7 mouse cellular contexts compared by ENCODE assay signal in the genomic region with DNA sequence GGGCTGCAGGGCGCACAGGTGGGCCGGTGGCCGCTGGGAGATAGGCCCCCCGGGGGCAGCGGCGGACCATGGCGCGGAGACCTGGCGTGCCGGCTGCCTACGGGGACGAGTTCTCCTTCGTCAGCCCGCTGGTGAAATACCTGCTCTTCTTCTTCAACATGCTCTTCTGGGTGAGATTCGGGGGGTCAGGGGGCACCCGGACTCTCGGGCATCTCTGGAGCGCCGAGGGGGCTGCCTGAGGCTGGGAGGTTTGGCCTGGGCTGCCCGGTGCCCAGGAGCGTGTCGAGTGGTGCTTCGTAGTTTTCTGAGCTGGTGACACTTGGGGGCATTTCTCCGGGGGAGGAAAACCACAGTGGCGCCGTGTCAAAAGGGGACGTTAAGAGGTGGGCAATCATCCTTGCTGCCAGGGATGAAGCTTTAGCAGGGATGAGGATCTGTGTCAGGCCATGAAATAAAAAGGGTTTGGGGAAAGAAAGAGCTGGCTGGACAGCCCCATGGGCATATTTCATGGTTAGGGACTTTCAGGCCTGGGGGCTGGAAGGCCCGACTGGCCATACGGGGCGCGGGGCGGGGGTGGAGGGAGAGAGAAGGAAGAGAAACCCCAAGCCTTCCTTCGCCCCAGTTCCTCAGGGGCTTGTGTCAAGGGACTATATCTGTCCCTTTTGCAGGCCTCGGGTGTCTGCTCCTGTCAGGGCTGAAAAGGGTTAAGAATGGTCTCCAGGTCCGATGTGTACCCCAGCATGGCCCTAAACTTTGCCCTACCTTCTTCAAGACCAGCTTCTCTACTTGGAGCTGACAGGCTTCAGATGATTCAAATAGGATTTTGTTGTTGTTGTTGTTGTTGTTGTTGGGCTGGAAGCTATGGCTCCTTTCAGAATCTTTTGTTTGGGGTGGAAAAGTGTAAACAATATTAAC. TPM values are rescaled to one million over a fixed set of nuclear protein-coding genes. Genes with fewer than 3 reads are reported as not detected.
DNase-seq lines count a peak whose midpoint lies in the region; ATAC-seq and TF ChIP-seq lines count a peak whose summit lies in the region.

No protein-coding gene starts in this region.

- H3K27ac ChIP-seq in lung, postnatal 0 days (ENCODE audit: low read length) = no peak overlapping the region
- no peak overlapping the region for H3K27ac ChIP-seq in embryonic facial prominence, embryonic 14.5 days (replicated peaks; ENCODE audit: low read depth, low read length)
- H3K27ac ChIP-seq in hindbrain, embryonic 16.5 days (ENCODE audit: low read depth, low read length) = peak overlapping the region; percentile 68; the same call in 1 of the 2 replicates
- no peak overlapping the region for H3K27ac ChIP-seq in midbrain, postnatal 0 days (ENCODE audit: low read depth, low read length)

- no peaks in the 10 kb centered on the region for H3K4me1 ChIP-seq in lung, postnatal 0 days (ENCODE audit: insufficient read depth, low read depth, low read length)
- 0 out of 2 replicates have a peak, but pooled peaks cover 4% of the 10 kb centered on the region for H3K4me1 ChIP-seq in embryonic facial prominence, embryonic 14.5 days (ENCODE audit: control insufficient read depth, insufficient read depth, low read length)
- H3K4me1 ChIP-seq in hindbrain, embryonic 16.5 days (ENCODE audit: control insufficient read depth, insufficient read depth, low read depth, low read length) = peaks cover 8% of the 10 kb centered on the region
- no peaks in the 10 kb centered on the region for H3K4me1 ChIP-seq in midbrain, postnatal 0 days (ENCODE audit: insufficient read depth, low read length)

- no peaks in the 10 kb centered on the region for H3K9me3 ChIP-seq in lung, postnatal 0 days (ENCODE audit: low read length)
- no peaks in the 10 kb centered on the region for H3K9me3 ChIP-seq in embryonic facial prominence, embryonic 14.5 days (ENCODE audit: control insufficient read depth, low read length)
- H3K9me3 ChIP-seq in hindbrain, embryonic 16.5 days (ENCODE audit: control insufficient read depth, low read length) = no peaks in the 10 kb centered on the region
- no peaks in the 10 kb centered on the region for H3K9me3 ChIP-seq in midbrain, postnatal 0 days (ENCODE audit: low read length)

- WGBS in lung, postnatal 0 days = 18% methylated on average over 30 of the region's 35 CpGs
- WGBS in embryonic facial prominence, embryonic 14.5 days = 8% methylated on average over 26 of the region's 35 CpGs
- 2% methylated on average over 35 of the region's 35 CpGs for WGBS in hindbrain, embryonic 16.5 days
- 9% methylated on average over 31 of the region's 35 CpGs for WGBS in midbrain, postnatal 0 days

- no peak for TF ChIP-seq EP300 in lung, postnatal 0 days (IDR thresholded peaks at IDR 0.05)

- H3K36me3 ChIP-seq in lung, postnatal 0 days (ENCODE audit: insufficient read depth, low read length) = no peaks in the 10 kb centered on the region
- H3K36me3 ChIP-seq in embryonic facial prominence, embryonic 14.5 days (ENCODE audit: control insufficient read depth, insufficient read depth, low read length) = no peaks in the 10 kb centered on the region
- H3K36me3 ChIP-seq in hindbrain, embryonic 16.5 days (ENCODE audit: control insufficient read depth, insufficient read depth, low read length) = no peaks in the 10 kb centered on the region
- no peaks in the 10 kb centered on the region for H3K36me3 ChIP-seq in midbrain, postnatal 0 days (ENCODE audit: insufficient read depth, low read length)

- peaks cover 16% of the 10 kb centered on the region for H3K27me3 ChIP-seq in lung, postnatal 0 days (replicated peaks; ENCODE audit: insufficient read depth, low read length)
- H3K27me3 ChIP-seq in embryonic facial prominence, embryonic 14.5 days (replicated peaks; ENCODE audit: control insufficient read depth, insufficient read depth, low read length) = peaks cover 30% of the 10 kb centered on the region
- peaks cover 2% of the 10 kb centered on the region; the same call in 1 of the 2 replicates for H3K27me3 ChIP-seq in hindbrain, embryonic 16.5 days (replicated peaks; ENCODE audit: control insufficient read depth, insufficient read depth, low read length)
- H3K27me3 ChIP-seq in midbrain, postnatal 0 days (ENCODE audit: insufficient read depth, low read length) = no peaks in the 10 kb centered on the region

- peak overlapping the region; percentile 57 for H3K4me3 ChIP-seq in lung, postnatal 0 days (ENCODE audit: low read depth, low read length)
- H3K4me3 ChIP-seq in embryonic facial prominence, embryonic 14.5 days (ENCODE audit: low read depth, low read length) = peak overlapping the region; percentile 73
- peak overlapping the region; percentile 96 for H3K4me3 ChIP-seq in hindbrain, embryonic 16.5 days (ENCODE audit: low read length)
- H3K4me3 ChIP-seq in midbrain, postnatal 0 days (ENCODE audit: low read depth, low read length) = peak overlapping the region; percentile 66

- peak overlapping the region; percentile 32; the same call in 1 of the 2 replicates for H3K9ac ChIP-seq in lung, postnatal 0 days (replicated peaks; ENCODE audit: low read depth)
- peak overlapping the region; percentile 76 for H3K9ac ChIP-seq in embryonic facial prominence, embryonic 14.5 days (ENCODE audit: low read depth, low read length)
- H3K9ac ChIP-seq in hindbrain, embryonic 16.5 days (ENCODE audit: low read depth, low read length) = peak overlapping the region; percentile 86
- H3K9ac ChIP-seq in midbrain, postnatal 0 days (replicated peaks; ENCODE audit: low read length, poor library complexity, severe bottlenecking) = peak overlapping the region; percentile 85

- ATAC-seq in lung, postnatal 0 days = peak; percentile 8
- 0 out of 2 replicates have a peak, but pooled peaks have one; percentile 14 for ATAC-seq in embryonic facial prominence, embryonic 14.5 days (ENCODE audit: low read depth)
- peak; percentile 18; the same call in 1 of the 2 replicates for ATAC-seq in hindbrain, embryonic 16.5 days
- peak; percentile 29; the same call in 1 of the 2 replicates for ATAC-seq in midbrain, postnatal 0 days (ENCODE audit: low FRiP score)

- no peak for TF ChIP-seq CTCF in lung, postnatal 0 days (IDR thresholded peaks at IDR 0.05)
- TF ChIP-seq CTCF in midbrain, postnatal 0 days (IDR thresholded peaks at IDR 0.05) = no peak

- no peak for DNase-seq in lung, postnatal 0 days (ENCODE audit: low spot score)
- DNase-seq in lung, postnatal 25 days (ENCODE audit: low spot score) = no peak
- DNase-seq in embryonic facial prominence, embryonic 14.5 days (ENCODE audit: low spot score) = no peak
- DNase-seq in midbrain, postnatal 0 days (ENCODE audit: low spot score) = no peak
- DNase-seq in layer of hippocampus, adult 18-20 months (ENCODE audit: low spot score in 2 of 2) = no peak
- no peak for DNase-seq in adrenal gland, postnatal 10 days

- peak overlapping the region; percentile 99 for H3K4me2 ChIP-seq in lung, postnatal 0 days (replicated peaks; ENCODE audit: low read depth, low read length)
- peak overlapping the region; percentile 99 for H3K4me2 ChIP-seq in embryonic facial prominence, embryonic 14.5 days (ENCODE audit: low read depth, low read length)
- peak overlapping the region; percentile 96 for H3K4me2 ChIP-seq in hindbrain, embryonic 16.5 days (ENCODE audit: low read length)
- H3K4me2 ChIP-seq in midbrain, postnatal 0 days (ENCODE audit: low read depth, low read length, poor library complexity, severe bottlenecking) = peak overlapping the region; percentile 82

RNA-seq across cellular contexts. Expression of gene Tspan33, which starts 0.6 kb away (rescaled TPM):
- polyA plus RNA-seq in lung, postnatal 0 days (2015; fragmentation: Nextera tagmentation; extraction: Ambion mirVana) = 3.9 and 4.0 TPM in 2 replicates
- 3.4 and 5.0 TPM in 2 replicates for polyA plus RNA-seq in embryonic facial prominence, embryonic 14.5 days (2014; fragmentation: Nextera tagmentation; extraction: Ambion mirVana)
- 10.8 and 15.2 TPM in 2 replicates for polyA plus RNA-seq in hindbrain, embryonic 16.5 days (2015; fragmentation: Nextera tagmentation; extraction: Ambion mirVana)
- 13.8 and 18.5 TPM in 2 replicates for total RNA-seq in midbrain, postnatal 0 days (2014; rRNA removed)
- polyA plus RNA-seq in midbrain, postnatal 0 days (2015; fragmentation: Nextera tagmentation; extraction: Ambion mirVana) = 10.7 and 12.4 TPM in 2 replicates
- total RNA-seq in layer of hippocampus, adult 18-20 months (2021) = 10 to 100 TPM; 35.3 to 39.8 TPM
- total RNA-seq in adrenal gland, postnatal 10 days (2021) = 1 to 10 TPM; 7.3 to 8.0 TPM

RNA-seq across cellular contexts. Expression of gene Smo, which starts 40.7 kb away (rescaled TPM):
- 8.8 and 10.9 TPM in 2 replicates for polyA plus RNA-seq in lung, postnatal 0 days (2015; fragmentation: Nextera tagmentation; extraction: Ambion mirVana)
- 45.5 and 48.9 TPM in 2 replicates for polyA plus RNA-seq in embryonic facial prominence, embryonic 14.5 days (2014; fragmentation: Nextera tagmentation; extraction: Ambion mirVana)
- polyA plus RNA-seq in hindbrain, embryonic 16.5 days (2015; fragmentation: Nextera tagmentation; extraction: Ambion mirVana) = 10.4 and 14.2 TPM in 2 replicates
- 38.7 and 42.3 TPM in 2 replicates for total RNA-seq in midbrain, postnatal 0 days (2014; rRNA removed)
- 7.2 and 7.8 TPM in 2 replicates for polyA plus RNA-seq in midbrain, postnatal 0 days (2015; fragmentation: Nextera tagmentation; extraction: Ambion mirVana)
- total RNA-seq in layer of hippocampus, adult 18-20 months (2021) = 10 to 100 TPM; 17.1 to 18.6 TPM
- 10 to 100 TPM; 47.3 to 51.7 TPM for total RNA-seq in adrenal gland, postnatal 10 days (2021)

Comparison
In these comparisons a context has a peak if more than half of its experiments do, and no peak if none do; other contexts are left out.
1. H3K9ac ChIP-seq: peak in every context shown above with its lines; median percentile 86 in hindbrain, embryonic 16.5 days; 85 in midbrain, postnatal 0 days; 76 in embryonic facial prominence, embryonic 14.5 days; 32 in lung, postnatal 0 days.